Mouse (Mus musculus) cerebellum, postnatal 14 days (tissue): ENCODE measurements around the gene Lrrc71.

Experiments
- DNase-seq, 2 experiments: peaks; one replicate each; pipeline ENCODE4 v3.0.0; 2021; ENCODE audit warnings: mixed read lengths in 2 of 2

Gene Lrrc71

GRCm38 (mm10) chr3:87748431-87748830 lies at the start of gene Lrrc71:
Gene Lrrc71 (minus strand): TSS chr3:87748625.
- DNase-seq: no peak

- DNase-seq: no peak
Measured at GRCm38 (mm10) chr3:87796736-87797334, 48.4 kb upstream of the Lrrc71 start, which contains the start of gene Insrr. Gene Insrr (plus strand): TSS chr3:87796951.

- peak; percentile 73 to 84 for DNase-seq
Measured at GRCm38 (mm10) chr3:87795336-87796277, 47.2 kb upstream of the Lrrc71 start.

DNA sequence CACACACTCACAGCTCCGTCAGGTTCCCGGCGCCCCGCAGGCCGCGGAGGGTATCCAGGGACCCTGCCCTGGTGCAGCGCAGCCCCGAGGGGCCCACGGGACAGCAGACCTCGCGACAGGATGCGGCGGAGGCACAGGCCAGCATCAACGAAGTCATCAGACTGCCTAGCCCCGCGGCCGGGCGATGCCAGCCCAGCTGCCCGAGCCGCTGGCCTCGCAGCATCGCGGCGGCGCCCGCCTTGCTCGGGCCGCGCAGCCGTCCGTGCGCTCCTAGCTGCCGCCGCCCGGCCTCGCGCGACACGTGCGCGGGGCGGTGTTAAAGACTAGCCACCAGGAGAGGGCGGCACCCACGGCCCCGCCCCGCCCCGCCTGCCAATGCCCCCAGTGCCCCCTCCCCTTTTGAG lies 46.5 kb upstream of the Lrrc71 start, which contains the start of gene Ntrk1:
TSS of gene Ntrk1 (minus strand) at position 241 of the 404 bp plus-strand sequence.
- DNase-seq: no peak

DNA sequence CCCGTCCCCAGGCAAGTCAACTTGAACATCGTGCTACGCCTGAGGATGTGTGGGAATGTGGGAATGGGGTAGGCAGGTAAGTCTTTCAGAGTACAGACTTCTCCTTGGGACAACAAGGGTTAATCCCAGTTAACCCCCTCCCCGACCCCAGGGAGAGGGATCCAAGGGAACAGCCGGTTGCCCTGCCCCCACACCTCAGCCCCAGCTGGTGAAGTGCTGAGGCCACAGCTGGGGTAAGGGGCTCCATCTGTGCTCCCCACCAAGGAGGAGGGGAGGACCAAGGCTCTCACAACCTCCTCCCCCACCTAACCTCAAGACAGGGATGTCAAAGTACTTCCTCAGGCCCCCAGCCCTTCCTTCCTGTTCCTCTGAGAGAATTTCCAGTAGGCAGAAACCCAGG lies 41.3 kb upstream of the Lrrc71 start:
- DNase-seq: peak in 1 of 2 experiments; percentile 39

DNA sequence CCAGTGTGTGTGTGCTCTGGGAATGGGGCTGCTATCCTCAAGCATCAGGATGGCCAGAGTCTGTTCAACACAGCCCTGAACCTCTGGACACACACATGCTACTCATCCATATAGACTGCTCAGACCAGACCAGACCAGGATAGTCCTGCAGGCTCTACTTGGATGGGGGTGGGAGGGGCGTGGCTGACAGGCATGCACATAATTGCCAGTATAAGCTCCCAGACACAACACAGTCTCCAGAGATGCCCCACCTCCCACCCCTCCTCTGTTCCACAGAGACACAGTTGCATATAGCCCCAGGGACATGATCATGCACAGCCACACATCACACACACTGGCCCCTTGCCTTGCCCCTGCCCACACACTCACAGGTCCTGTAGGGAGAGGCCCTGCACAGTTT lies 40.8 kb upstream of the Lrrc71 start:
- DNase-seq: no peak

- DNase-seq: no peak
Measured at GRCm38 (mm10) chr3:87785626-87786214, 37.3 kb upstream of the Lrrc71 start.

- DNase-seq: no peak
Measured at GRCm38 (mm10) chr3:87785156-87785555, 36.7 kb upstream of the Lrrc71 start.

DNA sequence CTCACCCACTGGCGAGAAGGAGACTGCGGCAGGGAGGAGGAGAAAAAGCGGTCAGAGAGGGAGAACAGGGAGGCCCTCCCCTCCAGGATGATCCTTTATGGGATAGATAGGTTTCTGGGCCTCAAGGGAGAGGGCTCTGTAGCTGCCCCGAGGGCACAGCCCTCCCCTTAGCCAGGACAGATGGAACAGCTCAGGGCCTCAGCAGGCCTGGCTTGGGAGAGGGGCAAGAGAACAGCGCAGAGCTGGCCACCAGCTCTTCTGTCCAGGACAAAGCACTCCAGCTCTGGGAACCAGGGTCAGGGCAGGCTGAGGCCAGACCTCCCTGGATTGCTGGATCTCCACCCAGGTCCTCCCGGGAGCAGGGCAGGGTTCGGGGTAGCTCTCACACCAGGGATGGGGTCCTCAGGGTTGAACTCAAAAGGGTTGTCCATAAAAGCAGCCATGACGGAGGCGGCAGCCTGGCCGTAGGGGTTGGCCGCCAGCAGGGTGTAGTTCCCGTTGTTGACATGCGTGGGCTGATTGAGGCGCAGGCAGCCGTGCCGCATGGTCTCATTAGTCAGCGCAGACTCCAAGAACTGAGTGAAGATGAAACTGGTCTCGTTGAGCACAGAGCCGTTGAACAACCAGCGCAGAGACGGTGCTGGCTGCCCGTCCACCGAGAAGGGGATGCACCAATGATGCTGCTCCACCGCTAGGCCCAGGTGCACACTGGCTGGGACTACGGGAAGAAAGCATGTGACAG lies 35.0 kb upstream of the Lrrc71 start:
- DNase-seq: no peak

DNA sequence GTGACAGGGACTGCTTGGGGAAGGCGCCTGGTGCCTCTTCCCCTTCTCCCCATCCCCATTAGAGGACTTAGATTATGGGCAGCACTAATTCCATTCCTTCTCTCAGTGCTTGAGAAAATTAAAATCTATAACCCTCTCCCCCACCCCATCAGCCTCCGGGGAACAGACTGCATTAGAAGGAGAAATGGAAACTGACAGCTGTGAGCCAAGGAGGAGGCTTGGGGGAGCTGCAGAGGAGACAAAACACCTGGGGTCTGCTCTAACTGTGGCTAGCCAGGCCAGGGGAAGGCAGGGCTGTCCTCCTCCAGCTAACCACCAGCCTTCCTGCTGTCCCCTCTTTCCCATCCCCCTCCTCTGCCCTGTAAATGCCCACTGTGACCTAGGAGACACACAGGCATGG lies 30.7 kb upstream of the Lrrc71 start:
- DNase-seq: no peak

GRCm38 (mm10) chr3:87778283-87778682 lies 29.9 kb upstream of the Lrrc71 start:
- peak; percentile 38 to 41 for DNase-seq

DNA sequence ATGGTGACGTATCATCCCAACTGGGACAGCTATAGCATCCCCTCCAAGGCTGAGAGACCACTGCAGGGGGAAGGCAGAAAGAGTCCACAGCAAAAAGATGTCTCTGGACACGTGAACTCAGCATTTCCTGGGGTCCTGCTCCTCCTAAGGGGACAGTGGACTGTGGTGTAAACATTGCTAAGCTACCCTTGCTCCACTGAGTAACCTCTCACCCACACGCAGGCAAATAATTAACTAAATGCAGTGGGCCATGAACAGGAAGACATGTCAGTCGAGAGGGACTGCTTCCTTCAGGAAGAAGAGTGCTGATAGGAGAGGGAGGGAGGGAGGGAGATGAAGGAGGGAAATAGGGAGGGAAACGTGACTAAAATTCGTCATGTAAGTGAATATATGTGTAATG lies 22.7 kb upstream of the Lrrc71 start:
- no peak for DNase-seq

DNA sequence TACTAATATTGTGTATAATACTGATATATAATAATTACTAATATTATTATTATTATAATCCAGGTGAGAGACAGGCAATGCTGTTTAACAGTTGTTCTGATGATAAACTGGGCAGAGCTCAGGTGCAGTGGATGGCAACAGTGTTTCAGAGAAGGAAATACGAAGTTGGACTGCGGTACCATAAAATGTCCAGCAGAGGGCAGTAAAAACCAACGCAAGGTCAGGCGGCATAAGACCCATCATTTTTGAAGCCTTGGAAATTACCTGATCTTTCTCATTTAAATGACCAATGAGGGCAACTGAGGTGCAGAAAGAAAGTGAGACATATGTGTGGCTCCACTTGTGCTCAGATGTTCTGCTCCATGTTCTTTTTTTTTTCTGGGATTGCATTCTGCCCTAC lies 21.9 kb upstream of the Lrrc71 start:
- DNase-seq: peak; percentile 77 to 79

GRCm38 (mm10) chr3:87769506-87769905 lies 21.1 kb upstream of the Lrrc71 start:
- DNase-seq: no peak

DNA sequence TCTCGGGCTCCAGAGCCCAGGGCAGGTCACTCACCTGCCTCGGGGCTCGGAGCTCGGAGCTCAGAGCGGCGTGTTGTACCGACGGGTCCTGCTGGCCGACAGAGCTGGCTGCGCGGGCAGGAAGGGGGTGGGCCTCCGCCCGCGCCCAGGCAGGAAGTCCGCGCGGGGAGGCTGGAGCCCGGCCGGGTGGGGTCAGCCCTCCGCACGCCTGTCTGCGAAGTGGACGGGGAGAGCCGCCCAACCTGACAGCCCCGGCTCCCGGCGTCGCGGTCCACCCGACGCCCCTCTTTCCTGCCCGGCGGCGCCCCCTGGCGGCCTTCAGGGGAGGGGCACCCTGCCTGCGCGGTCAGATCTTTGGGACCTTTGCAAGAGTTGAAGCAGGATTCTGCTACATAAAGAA lies 20.4 kb upstream of the Lrrc71 start:
- DNase-seq: peak; percentile 44 to 74

- DNase-seq: no peak
Measured at GRCm38 (mm10) chr3:87768431-87768830, 20.0 kb upstream of the Lrrc71 start.

GRCm38 (mm10) chr3:87767764-87768163 lies 19.3 kb upstream of the Lrrc71 start:
- DNase-seq: no peak

- no peak for DNase-seq
Measured at GRCm38 (mm10) chr3:87766284-87766667, 17.9 kb upstream of the Lrrc71 start.

DNA sequence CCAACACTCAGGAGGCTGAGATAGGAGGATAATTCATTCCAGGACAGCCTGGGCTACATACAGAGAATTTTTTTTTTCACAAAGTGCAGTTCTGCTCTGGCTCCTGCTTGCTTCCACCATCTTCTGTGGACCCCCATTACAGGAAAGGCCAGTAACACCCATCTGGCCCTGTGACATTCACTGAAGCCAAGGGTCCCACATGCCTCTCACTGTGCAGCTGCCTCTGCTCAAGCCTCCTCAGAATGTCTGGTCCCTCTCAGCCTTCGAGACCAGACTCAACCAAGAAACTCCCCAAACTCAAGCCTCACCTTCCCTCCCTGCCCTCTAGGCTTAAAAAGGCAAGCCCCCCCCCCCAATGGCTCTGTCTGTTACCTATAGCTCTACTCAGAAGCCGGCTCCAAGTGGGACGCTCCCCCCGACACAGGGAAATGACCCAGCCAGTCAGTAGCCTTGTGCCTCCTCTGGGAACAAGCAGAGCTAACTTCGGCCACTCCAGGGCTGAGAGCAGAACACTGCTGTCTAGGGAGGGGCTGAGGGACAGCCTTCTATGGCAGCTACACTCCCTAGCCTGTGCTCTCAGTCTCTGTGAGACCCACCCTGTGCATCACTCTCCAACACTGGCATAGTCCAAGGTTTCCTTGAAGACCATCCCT lies 17.3 kb upstream of the Lrrc71 start:
- no peak for DNase-seq

DNA sequence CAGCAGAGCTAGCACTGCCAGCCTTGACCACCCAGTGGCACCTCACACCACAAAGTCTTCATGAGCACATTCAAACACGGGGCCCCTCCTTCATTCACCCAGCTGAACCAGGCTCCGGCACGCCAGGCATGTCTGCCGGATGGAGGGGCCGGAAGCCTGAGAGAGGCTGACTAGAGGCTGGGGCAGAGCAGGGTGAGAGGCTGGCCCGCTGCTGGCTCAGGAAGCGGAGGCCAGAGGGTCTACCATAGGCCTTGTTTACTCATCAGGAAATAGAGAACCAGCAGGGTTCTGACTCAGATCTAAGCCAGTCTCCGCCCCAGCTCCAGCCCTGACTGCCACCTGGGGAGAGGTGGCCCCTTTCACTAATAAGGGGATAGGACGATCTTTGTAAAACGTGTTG lies 16.7 kb upstream of the Lrrc71 start:
- no peak for DNase-seq

GRCm38 (mm10) chr3:87764506-87764905 lies 16.1 kb upstream of the Lrrc71 start:
- DNase-seq: peak in 1 of 2 experiments; percentile 46

DNA sequence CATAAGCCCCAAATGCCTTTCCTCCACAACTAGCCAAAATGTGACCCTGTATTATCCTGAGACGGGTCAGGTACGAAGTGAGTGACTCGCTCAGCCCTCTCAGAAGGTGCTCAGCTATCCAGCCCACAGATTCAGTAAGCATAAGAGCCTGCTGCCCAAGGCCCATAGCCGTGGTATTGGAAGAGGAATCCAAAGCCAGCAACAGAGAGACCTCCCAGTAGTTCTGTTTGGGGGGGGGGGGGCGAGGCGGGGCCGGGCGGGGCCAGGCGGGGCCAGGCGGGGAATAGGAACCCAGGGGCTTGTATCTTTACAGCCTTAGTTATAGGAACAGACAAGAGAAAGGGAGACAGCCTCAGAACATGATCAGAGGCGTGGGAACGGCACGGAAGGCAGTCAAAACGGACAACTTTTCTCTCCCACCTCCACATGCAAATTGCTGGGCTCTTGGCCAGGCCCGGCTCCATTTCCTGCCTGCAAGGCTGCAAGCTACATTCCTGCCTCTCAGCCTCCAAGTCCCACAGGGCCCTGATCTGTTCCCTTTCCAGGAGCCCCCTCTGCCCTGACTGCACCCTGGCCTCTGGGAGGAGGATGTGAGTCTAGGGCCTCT lies 15.4 kb upstream of the Lrrc71 start:
- DNase-seq: peak in 1 of 2 experiments; percentile 44
